Mouse (Mus musculus) forebrain, embryonic 14.5 days (tissue): ENCODE measurements around the gene Hrh1. TPM values are rescaled to one million over a fixed set of nuclear protein-coding genes. Genes with fewer than 3 reads are reported as not detected.

ENCODE experiments used
- ATAC-seq: fragments of 200-750 bp; cut with Nextera tagmentation; 2 replicates; pipeline ENCODE4 v1.8.0; 2017; ENCODE audit warnings: mild to moderate bottlenecking, moderate library complexity
- DNase-seq: peaks from one replicate; pipeline ENCODE4 v3.0.0-alpha.2; 2015; ENCODE audit warnings: low spot score
- H3K27ac ChIP-seq: fragments of 300-500 bp; sonication (generic); 2 replicates; pipeline ENCODE4 v1.5.1; 2014; ENCODE audit warnings: low read depth, mild to moderate bottlenecking, control low read depth, low read length, moderate library complexity
- H3K27me3 ChIP-seq: fragments of 300-500 bp; sonication (generic); replicated peaks from 2 replicates; pipeline ENCODE4 v1.6.1; 2014; ENCODE audit warnings: low read length, control low read depth, mixed read lengths; ENCODE audit not compliant: control insufficient read depth, insufficient read depth
- H3K36me3 ChIP-seq: fragments of 300-500 bp; sonication (generic); 2 replicates; pipeline ENCODE4 v1.6.1; 2014; ENCODE audit warnings: low read length, control low read depth; ENCODE audit not compliant: control insufficient read depth, insufficient read depth
- H3K4me1 ChIP-seq: fragments of 300-500 bp; sonication (generic); 2 replicates; pipeline ENCODE4 v1.6.1; 2014; ENCODE audit warnings: antibody characterized with exemption, low read length, control low read depth; ENCODE audit not compliant: control insufficient read depth, insufficient read depth
- H3K4me2 ChIP-seq: fragments of 300-500 bp; sonication (generic); 2 replicates; pipeline ENCODE4 v1.6.1; 2014; ENCODE audit warnings: mild to moderate bottlenecking, control low read depth, low read length
- H3K4me3 ChIP-seq: fragments of 300-500 bp; sonication (generic); 2 replicates; pipeline ENCODE4 v1.5.1; 2014; ENCODE audit warnings: low read depth, low read length, control low read depth
- H3K9ac ChIP-seq: fragments of 300-500 bp; sonication (generic); 2 replicates; pipeline ENCODE4 v1.6.1; 2014; ENCODE audit warnings: mild to moderate bottlenecking, low read length, control low read depth, moderate library complexity
- H3K9me3 ChIP-seq: fragments of 300-500 bp; sonication (generic); replicated peaks from 2 replicates; pipeline ENCODE4 v1.6.1; 2016; ENCODE audit warnings: low read length, control low read depth, mixed read lengths; ENCODE audit not compliant: control insufficient read depth
- WGBS: fragments of 180-500 bp; shearing (Covaris S2); extraction: QIAGEN DNeasy Blood & Tissue Kit; methylation state at CpG from one replicate; pipeline ENCODE4 v1.1.7; 2014; 5-methylcytosine and 5-hydroxymethylcytosine counted together
- polyA plus RNA-seq: library from polyadenylated mRNA; unstranded; fragments of >200 nt; fragmentation: Nextera tagmentation; extraction: Ambion mirVana; gene quantifications from 2 replicates; pipeline ENCODE4 v1.2.1, GENCODE M21; 2014

Gene Hrh1
- 0.36 and 0.62 TPM in 2 replicates for polyA plus RNA-seq

GRCm38 (mm10) chr6:114397691-114398217, at the start of gene Hrh1:
Gene Hrh1 (plus strand): TSS chr6:114397936.
- under 1% methylated on average over 54 of the region's 56 CpGs for WGBS
- Histone ChIP-seq H3K9me3 (no peaks in the 10 kb centered on the region), H3K27ac (no peak within 1 kb of the TSS), H3K4me3 (peak within 1 kb of the TSS; percentile 45), H3K9ac (peak within 1 kb of the TSS; percentile 60), H3K27me3 (peaks cover 35% of the 10 kb centered on the region), H3K36me3 (no peaks in the 10 kb centered on the region), H3K4me2 (peak within 1 kb of the TSS; percentile 97), H3K4me1 (peaks cover 8% of the 10 kb centered on the region; the same call in 1 of the 2 replicates)
- peak; percentile 76 for ATAC-seq
- DNase-seq = peak; percentile 85

- no peaks in the 10 kb centered on the region for H3K4me1 ChIP-seq
- H3K27me3 ChIP-seq = no peaks in the 10 kb centered on the region
- no peak overlapping the region for H3K4me2 ChIP-seq
- H3K9me3 ChIP-seq = no peaks in the 10 kb centered on the region
- 85% methylated on average over 4 of the region's 4 CpGs for WGBS
- H3K4me3 ChIP-seq = no peak overlapping the region
- no peak overlapping the region for H3K27ac ChIP-seq
- DNase-seq = no peak
- H3K36me3 ChIP-seq = no peaks in the 10 kb centered on the region
- ATAC-seq = no peak
- H3K9ac ChIP-seq = no peak overlapping the region
Observed at GRCm38 (mm10) chr6:114354635-114355034, 43.1 kb upstream of the Hrh1 start.

GRCm38 (mm10) chr6:114358171-114358570, 39.6 kb upstream of the Hrh1 start:
- Histone ChIP-seq H3K9ac (no peak overlapping the region), H3K4me3 (no peak overlapping the region), H3K9me3 (no peaks in the 10 kb centered on the region), H3K27me3 (no peaks in the 10 kb centered on the region), H3K4me1 (no peaks in the 10 kb centered on the region), H3K27ac (no peak overlapping the region), H3K4me2 (no peak overlapping the region), H3K36me3 (no peaks in the 10 kb centered on the region)
- WGBS = 64% methylated on average over 3 of the region's 3 CpGs
- DNase-seq (peak; percentile 39), ATAC-seq (no peak)

- no peaks in the 10 kb centered on the region for H3K36me3 ChIP-seq
- 80% methylated on average over 4 of the region's 4 CpGs for WGBS
Observed at GRCm38 (mm10) chr6:114362355-114362754, 35.4 kb upstream of the Hrh1 start.

GRCm38 (mm10) chr6:114363740-114364139, 34.0 kb upstream of the Hrh1 start:
- ATAC-seq (no peak), DNase-seq (no peak)
- Histone ChIP-seq H3K27ac (no peak overlapping the region), H3K4me3 (no peak overlapping the region), H3K4me1 (no peaks in the 10 kb centered on the region), H3K9me3 (no peaks in the 10 kb centered on the region), H3K27me3 (no peaks in the 10 kb centered on the region), H3K4me2 (no peak overlapping the region), H3K9ac (no peak overlapping the region), H3K36me3 (no peaks in the 10 kb centered on the region)
- WGBS = 79% methylated on average over 8 of the region's 8 CpGs

More at GRCm38 (mm10) chr6:114362355-114362754, 35.4 kb upstream of the Hrh1 start:
- no peaks in the 10 kb centered on the region for H3K27me3 ChIP-seq
- no peak for DNase-seq
- H3K9ac ChIP-seq = no peak overlapping the region
- H3K4me1 ChIP-seq = no peaks in the 10 kb centered on the region
- H3K27ac ChIP-seq = no peak overlapping the region
- H3K9me3 ChIP-seq = no peaks in the 10 kb centered on the region
- H3K4me2 ChIP-seq = no peak overlapping the region
- no peak for ATAC-seq
- H3K4me3 ChIP-seq = no peak overlapping the region

- Histone ChIP-seq H3K27ac (no peak overlapping the region), H3K4me3 (no peak overlapping the region), H3K27me3 (no peaks in the 10 kb centered on the region), H3K4me1 (no peaks in the 10 kb centered on the region), H3K36me3 (no peaks in the 10 kb centered on the region), H3K9me3 (no peaks in the 10 kb centered on the region), H3K9ac (no peak overlapping the region), H3K4me2 (no peak overlapping the region)
- DNase-seq (no peak), ATAC-seq (no peak)
- WGBS = 88% methylated on average over 5 of the region's 5 CpGs
Observed at GRCm38 (mm10) chr6:114364734-114365133, 33.0 kb upstream of the Hrh1 start.

- H3K27ac ChIP-seq = no peak overlapping the region
- H3K4me2 ChIP-seq = no peak overlapping the region
- H3K27me3 ChIP-seq = no peaks in the 10 kb centered on the region
- DNase-seq = no peak
- no peaks in the 10 kb centered on the region for H3K36me3 ChIP-seq
- 70% methylated on average over 5 of the region's 5 CpGs for WGBS
- H3K9ac ChIP-seq = no peak overlapping the region
- no peak overlapping the region for H3K4me3 ChIP-seq
- no peaks in the 10 kb centered on the region for H3K9me3 ChIP-seq
- H3K4me1 ChIP-seq = no peaks in the 10 kb centered on the region
- ATAC-seq = no peak
Observed at GRCm38 (mm10) chr6:114366191-114366590, 31.5 kb upstream of the Hrh1 start.

- Histone ChIP-seq H3K27ac (no peak overlapping the region), H3K27me3 (no peaks in the 10 kb centered on the region), H3K9ac (no peak overlapping the region), H3K4me3 (no peak overlapping the region), H3K36me3 (no peaks in the 10 kb centered on the region), H3K4me2 (no peak overlapping the region), H3K9me3 (no peaks in the 10 kb centered on the region), H3K4me1 (no peaks in the 10 kb centered on the region)
- no peak for ATAC-seq
- 74% methylated on average over 6 of the region's 6 CpGs for WGBS
- DNase-seq = no peak
Observed at GRCm38 (mm10) chr6:114367681-114368080, 30.1 kb upstream of the Hrh1 start.

- H3K27me3 ChIP-seq = no peaks in the 10 kb centered on the region
- no peaks in the 10 kb centered on the region for H3K9me3 ChIP-seq
- H3K36me3 ChIP-seq = no peaks in the 10 kb centered on the region
- no peak overlapping the region for H3K4me3 ChIP-seq
- H3K4me2 ChIP-seq = no peak overlapping the region
- H3K9ac ChIP-seq = no peak overlapping the region
- no peak overlapping the region for H3K27ac ChIP-seq
- ATAC-seq (no peak), DNase-seq (no peak)
- no peaks in the 10 kb centered on the region for H3K4me1 ChIP-seq
- WGBS = 70% methylated on average over 6 of the region's 6 CpGs
Observed at GRCm38 (mm10) chr6:114368196-114368595, 29.5 kb upstream of the Hrh1 start.
